Mouse (Mus musculus): Measurements from ENCODE around the gene Cacna2d4. TPM values are rescaled to one million over a fixed set of nuclear protein-coding genes. Genes with fewer than 3 reads are reported as not detected.
A peak's percentile ranks its signal among the peaks of the same experiment; 100 is the strongest.

Gene Cacna2d4
- total RNA-seq, 2 experiments from 2014 or later: 1.8 to 1.9 TPM

- Histone ChIP-seq H3K27ac (no peak overlapping the region), H3K4me3 (no peak overlapping the region)
- no peak for TF ChIP-seq CTCF (conservative IDR thresholded peaks at IDR 0.05)
- no peak for DNase-seq (ENCODE audit: low spot score in 2 of 2)
Measured at GRCm38 (mm10) chr6:119324776-119325175, 88.5 kb downstream of the Cacna2d4 start.

GRCm38 (mm10) chr6:119325978-119326377, 89.7 kb downstream of the Cacna2d4 start:
- DNase-seq (ENCODE audit: low spot score in 2 of 2): no peak
- peak overlapping the region; percentile 37; the same call in 1 of the 2 replicates for H3K27ac ChIP-seq
- no peak overlapping the region; the same call in 1 of the 2 replicates for H3K4me3 ChIP-seq
- no peak for TF ChIP-seq CTCF (conservative IDR thresholded peaks at IDR 0.05)

GRCm38 (mm10) chr6:119326541-119326940, 90.2 kb downstream of the Cacna2d4 start:
- no peak overlapping the region; the same call in 1 of the 2 replicates for H3K4me3 ChIP-seq
- DNase-seq (ENCODE audit: low spot score in 2 of 2): no peak
- H3K27ac ChIP-seq: no peak overlapping the region; the same call in 1 of the 2 replicates
- TF ChIP-seq CTCF (conservative IDR thresholded peaks at IDR 0.05): no peak

GRCm38 (mm10) chr6:119328521-119329115, 92.3 kb downstream of the Cacna2d4 start:
- no peak for TF ChIP-seq CTCF (conservative IDR thresholded peaks at IDR 0.05)
- DNase-seq (ENCODE audit: low spot score in 2 of 2): no peak
- H3K27ac ChIP-seq: peak overlapping the region; percentile 96
- H3K4me3 ChIP-seq: peak overlapping the region; percentile 74

- Histone ChIP-seq H3K4me3 (peak overlapping the region; percentile 74), H3K27ac (peak overlapping the region; percentile 96)
- peak; percentile 43 for TF ChIP-seq CTCF (conservative IDR thresholded peaks at IDR 0.05)
- peak; percentile 83 to 90 for DNase-seq (ENCODE audit: low spot score in 2 of 2)
Measured at GRCm38 (mm10) chr6:119329215-119329714, 92.9 kb downstream of the Cacna2d4 start.

GRCm38 (mm10) chr6:119329936-119330335, 93.6 kb downstream of the Cacna2d4 start:
- TF ChIP-seq CTCF (conservative IDR thresholded peaks at IDR 0.05): no peak
- peak overlapping the region; percentile 74 for H3K4me3 ChIP-seq
- DNase-seq (ENCODE audit: low spot score in 2 of 2): peak; percentile 15 to 34
- H3K27ac ChIP-seq: peak overlapping the region; percentile 96

GRCm38 (mm10) chr6:119330506-119330905, 94.2 kb downstream of the Cacna2d4 start, which contains the start of gene Lrtm2:
Lrtm2 (minus strand) TSS chr6:119330766.
- Histone ChIP-seq H3K27ac (peak within 1 kb of the TSS; percentile 96), H3K4me3 (peak within 1 kb of the TSS; percentile 74)
- no peak for TF ChIP-seq CTCF (conservative IDR thresholded peaks at IDR 0.05)
- peak; percentile 55 to 67 for DNase-seq (ENCODE audit: low spot score in 2 of 2)

- no peak for TF ChIP-seq CTCF (conservative IDR thresholded peaks at IDR 0.05)
Measured at GRCm38 (mm10) chr6:119332111-119332510, 95.8 kb downstream of the Cacna2d4 start.

GRCm38 (mm10) chr6:119333202-119333601, 96.9 kb downstream of the Cacna2d4 start:
- no peak for DNase-seq (ENCODE audit: low spot score in 2 of 2)
- H3K27ac ChIP-seq: no peak overlapping the region
- H3K4me3 ChIP-seq: no peak overlapping the region
- TF ChIP-seq CTCF (conservative IDR thresholded peaks at IDR 0.05): no peak

More at GRCm38 (mm10) chr6:119332111-119332510, 95.8 kb downstream of the Cacna2d4 start:
- no peak overlapping the region for H3K27ac ChIP-seq
- DNase-seq (ENCODE audit: low spot score in 2 of 2): no peak
- no peak overlapping the region for H3K4me3 ChIP-seq

- TF ChIP-seq CTCF (conservative IDR thresholded peaks at IDR 0.05): no peak
- H3K27ac ChIP-seq: no peak overlapping the region
- no peak for DNase-seq (ENCODE audit: low spot score in 2 of 2)
- no peak overlapping the region for H3K4me3 ChIP-seq
Measured at GRCm38 (mm10) chr6:119333831-119334230, 97.5 kb downstream of the Cacna2d4 start.

- no peak for DNase-seq (ENCODE audit: low spot score in 2 of 2)
- H3K27ac ChIP-seq: no peak overlapping the region
- H3K4me3 ChIP-seq: no peak overlapping the region
- no peak for TF ChIP-seq CTCF (conservative IDR thresholded peaks at IDR 0.05)
Measured at GRCm38 (mm10) chr6:119336124-119336523, 99.8 kb downstream of the Cacna2d4 start.

GRCm38 (mm10) chr6:119337287-119337686, 101.0 kb downstream of the Cacna2d4 start:
- no peak; the same call in 1 of the 2 replicates for TF ChIP-seq CTCF (conservative IDR thresholded peaks at IDR 0.05)
- Histone ChIP-seq H3K4me3 (no peak overlapping the region), H3K27ac (no peak overlapping the region)
- DNase-seq (ENCODE audit: low spot score in 2 of 2): no peak

GRCm38 (mm10) chr6:119338121-119338912, 102.0 kb downstream of the Cacna2d4 start:
- no peak for TF ChIP-seq CTCF (conservative IDR thresholded peaks at IDR 0.05)
- Histone ChIP-seq H3K4me3 (no peak overlapping the region), H3K27ac (no peak overlapping the region)
- no peak for DNase-seq (ENCODE audit: low spot score in 2 of 2)

All from layer of hippocampus, adult 2 months (tissue).